Mouse (Mus musculus): ENCODE data around the gene Mtx1. TPM values are rescaled to one million over a fixed set of nuclear protein-coding genes. Genes with fewer than 3 reads are reported as not detected.

Gene Mtx1
- polyA plus RNA-seq, 1 experiment from 2014 or later, result 197 TPM

- WGBS, result 74% methylated on average over 1 of the region's 1 CpGs
- no peak for ATAC-seq (ENCODE audit: insufficient read depth, low FRiP score, low read depth)
Observed at GRCm38 (mm10) chr3:89193351-89193750, 33.5 kb downstream of the Mtx1 start.

DNA sequence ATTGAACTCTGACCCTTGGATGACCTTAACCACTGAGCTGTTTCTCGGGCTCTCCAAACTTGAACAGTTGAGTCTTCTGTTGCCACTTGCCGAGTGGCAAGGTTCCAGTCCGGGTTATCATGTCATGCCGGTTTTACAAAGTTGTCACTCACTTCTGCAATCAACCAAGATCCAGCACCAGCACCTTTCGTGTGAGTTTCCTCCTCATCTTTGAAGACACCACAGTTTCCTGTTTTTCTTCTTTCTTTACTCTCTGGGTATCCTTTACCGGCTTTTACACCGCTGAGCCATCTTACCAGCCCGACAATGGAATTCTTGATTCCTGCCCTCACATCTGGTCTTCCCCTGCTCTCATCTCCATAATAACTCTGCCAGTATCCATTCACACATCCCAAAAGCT, 36.5 kb downstream of the Mtx1 start:
- Histone ChIP-seq H3K9me3 (no peaks in the 10 kb centered on the region), H3K4me1 (0 out of 2 replicates have a peak, but pooled peaks cover 5% of the 10 kb centered on the region), H3K4me3 (replicated peaks) (no peak overlapping the region), H3K27ac (no peak overlapping the region), H3K27me3 (replicated peaks) (no peaks in the 10 kb centered on the region), H3K36me3 (0 out of 2 replicates have a peak, but pooled peaks cover 14% of the 10 kb centered on the region), H3K4me2 (no peak overlapping the region), H3K9ac (no peak overlapping the region)
- WGBS, result 74% methylated on average over 8 of the region's 8 CpGs
- no peak for ATAC-seq (ENCODE audit: insufficient read depth, low FRiP score, low read depth)

More at GRCm38 (mm10) chr3:89193351-89193750, 33.5 kb downstream of the Mtx1 start:
- Histone ChIP-seq H3K4me1 (peaks cover 8% of the 10 kb centered on the region; the same call in 1 of the 2 replicates), H3K9ac (no peak overlapping the region), H3K36me3 (0 out of 2 replicates have a peak, but pooled peaks cover 6% of the 10 kb centered on the region), H3K9me3 (no peaks in the 10 kb centered on the region), H3K4me3 (replicated peaks) (no peak overlapping the region), H3K4me2 (no peak overlapping the region), H3K27ac (no peak overlapping the region), H3K27me3 (replicated peaks) (no peaks in the 10 kb centered on the region)

- no peak for ATAC-seq (ENCODE audit: insufficient read depth, low FRiP score, low read depth)
- H3K9ac ChIP-seq, result no peak overlapping the region
- peaks cover 16% of the 10 kb centered on the region for H3K4me1 ChIP-seq
- H3K9me3 ChIP-seq, result no peaks in the 10 kb centered on the region
- H3K4me2 ChIP-seq, result no peak overlapping the region
- H3K36me3 ChIP-seq, result 0 out of 2 replicates have a peak, but pooled peaks cover 14% of the 10 kb centered on the region
- no peaks in the 10 kb centered on the region for H3K27me3 ChIP-seq (replicated peaks)
- no peak overlapping the region for H3K4me3 ChIP-seq (replicated peaks)
- no peak overlapping the region for H3K27ac ChIP-seq
- WGBS, result 69% methylated on average over 12 of the region's 12 CpGs
Observed at GRCm38 (mm10) chr3:89188478-89188875, 38.4 kb downstream of the Mtx1 start.

DNA sequence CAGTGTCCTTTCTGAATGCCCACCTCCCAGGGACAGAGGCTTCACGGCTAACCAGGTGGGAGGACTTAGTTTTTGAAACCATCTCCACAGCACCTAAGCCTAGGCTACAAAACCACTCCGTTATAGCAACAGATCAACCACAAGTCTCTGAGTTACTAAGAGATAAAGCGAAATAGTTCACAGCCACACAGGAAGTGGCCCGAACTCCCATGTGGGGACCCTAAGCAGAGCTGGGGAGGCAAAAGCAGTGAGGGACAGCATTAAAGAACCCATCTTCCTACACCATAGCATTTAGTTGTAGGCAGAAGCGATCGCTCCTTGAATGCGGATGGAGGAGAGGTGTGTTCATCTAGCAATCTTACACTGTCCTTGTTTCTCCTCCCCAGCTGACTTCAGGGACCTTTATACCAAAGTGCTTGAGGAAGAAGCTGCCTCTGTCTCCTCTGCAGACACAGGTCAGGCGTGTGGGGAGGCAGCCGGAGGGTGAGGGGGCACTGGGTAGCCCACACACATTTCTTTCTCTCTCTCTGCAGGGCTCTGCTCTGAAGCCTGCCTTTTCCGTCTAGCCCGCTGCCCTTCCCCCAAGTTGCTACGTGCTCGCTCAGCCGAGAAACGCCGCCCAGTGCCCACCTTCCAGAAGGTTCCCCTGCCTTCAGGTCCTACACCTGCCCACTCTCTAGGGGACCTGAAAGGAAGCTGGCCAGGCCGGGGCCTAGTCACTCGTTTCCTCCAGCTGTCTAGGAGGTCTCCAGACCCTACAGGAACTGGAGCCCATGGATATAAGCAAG, 39.0 kb downstream of the Mtx1 start:
- Histone ChIP-seq H3K4me2 (no peak overlapping the region), H3K9ac (no peak overlapping the region), H3K27ac (no peak overlapping the region), H3K4me3 (replicated peaks) (no peak overlapping the region), H3K36me3 (0 out of 2 replicates have a peak, but pooled peaks cover 14% of the 10 kb centered on the region), H3K4me1 (peaks cover 17% of the 10 kb centered on the region), H3K9me3 (no peaks in the 10 kb centered on the region), H3K27me3 (replicated peaks) (no peaks in the 10 kb centered on the region)
- ATAC-seq (ENCODE audit: insufficient read depth, low FRiP score, low read depth), result no peak
- WGBS, result 79% methylated on average over 18 of the region's 18 CpGs

GRCm38 (mm10) chr3:89187197-89187596, 39.7 kb downstream of the Mtx1 start:
- Histone ChIP-seq H3K27me3 (replicated peaks) (no peaks in the 10 kb centered on the region), H3K4me1 (peaks cover 20% of the 10 kb centered on the region), H3K9ac (no peak overlapping the region), H3K4me3 (replicated peaks) (no peak overlapping the region), H3K36me3 (0 out of 2 replicates have a peak, but pooled peaks cover 16% of the 10 kb centered on the region), H3K9me3 (no peaks in the 10 kb centered on the region), H3K4me2 (no peak overlapping the region), H3K27ac (no peak overlapping the region)
- 57% methylated on average over 23 of the region's 23 CpGs for WGBS
- no peak for ATAC-seq (ENCODE audit: insufficient read depth, low FRiP score, low read depth)

DNA sequence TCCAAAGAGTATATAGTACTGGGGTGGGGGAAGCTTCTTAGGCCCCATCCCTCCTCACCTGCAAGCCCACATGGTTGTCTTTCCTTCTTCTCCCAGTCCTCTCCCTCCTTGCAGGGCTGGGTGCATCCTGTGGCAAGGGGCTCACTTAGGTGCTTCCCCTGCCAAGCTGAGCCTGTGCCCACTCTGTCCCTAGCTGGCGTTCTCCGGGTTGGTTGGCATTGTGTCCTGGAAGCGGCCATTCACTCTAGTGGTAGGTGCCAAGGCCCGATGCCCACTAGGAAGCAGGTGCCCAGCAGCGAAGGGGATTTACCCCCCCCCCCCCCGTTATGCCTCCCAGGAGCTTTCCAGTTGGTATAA, 43.0 kb downstream of the Mtx1 start:
- peak overlapping the region; percentile 60; the same call in 1 of the 2 replicates for H3K9ac ChIP-seq
- WGBS, result 84% methylated on average over 6 of the region's 6 CpGs
- H3K4me1 ChIP-seq, result peaks cover 21% of the 10 kb centered on the region
- ATAC-seq (ENCODE audit: insufficient read depth, low FRiP score, low read depth), result no peak
- peak overlapping the region; percentile 68 for H3K4me3 ChIP-seq (replicated peaks)
- H3K36me3 ChIP-seq, result peaks cover 34% of the 10 kb centered on the region
- H3K9me3 ChIP-seq, result no peaks in the 10 kb centered on the region
- peak overlapping the region; percentile 84 for H3K4me2 ChIP-seq
- H3K27ac ChIP-seq, result no peak overlapping the region
- H3K27me3 ChIP-seq (replicated peaks), result no peaks in the 10 kb centered on the region

DNA sequence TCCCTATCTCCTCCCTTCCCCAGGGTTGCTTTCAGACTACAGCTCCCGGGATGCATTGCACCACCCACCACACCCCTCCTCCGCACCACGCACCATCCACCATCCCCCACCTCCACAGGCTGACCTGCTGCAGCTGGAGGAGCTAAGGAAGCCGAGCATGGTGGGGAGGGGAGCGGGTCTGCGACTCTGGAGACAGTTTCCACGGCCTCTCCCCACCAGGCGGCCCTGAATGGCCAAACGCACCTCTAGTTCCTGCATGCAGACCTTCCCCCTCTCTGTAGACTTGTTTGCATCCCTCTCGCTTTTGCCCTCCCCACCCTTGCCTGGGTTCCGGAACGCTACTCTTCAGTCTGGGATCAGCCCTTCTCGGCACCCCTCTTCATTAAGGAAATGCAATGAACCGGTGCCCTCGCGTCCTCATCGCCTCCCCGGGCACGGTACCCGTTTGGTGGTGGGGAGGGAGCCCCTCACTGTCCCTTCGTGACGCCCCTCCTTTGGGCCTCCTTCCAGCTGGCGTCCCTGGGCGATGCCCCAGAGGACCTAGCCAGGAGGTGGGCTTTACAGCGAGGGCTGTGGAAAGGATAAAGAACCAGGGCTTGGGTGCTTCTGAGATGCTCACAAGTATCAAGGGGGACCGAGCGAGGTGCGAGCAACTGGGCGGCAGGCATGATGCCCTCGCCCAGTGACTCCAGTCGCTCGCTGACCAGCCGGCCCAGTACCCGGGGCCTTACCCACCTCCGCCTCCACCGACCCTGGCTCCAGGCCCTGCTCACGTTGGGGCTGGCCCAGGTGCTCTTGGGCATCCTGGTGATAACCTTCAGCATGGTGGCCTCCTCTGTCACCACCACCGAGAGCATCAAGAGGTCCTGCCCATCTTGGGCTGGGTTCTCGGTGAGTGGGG, 43.6 kb downstream of the Mtx1 start, which contains the start of gene Fam189b:
Gene Fam189b (plus strand): TSS at position 86 of the 901 bp plus-strand sequence.
- peak within 1 kb of the TSS; percentile 60 for H3K9ac ChIP-seq
- H3K4me3 ChIP-seq (replicated peaks), result peak within 1 kb of the TSS; percentile 68
- H3K27ac ChIP-seq, result peak within 1 kb of the TSS; percentile 84
- H3K27me3 ChIP-seq (replicated peaks), result no peaks in the 10 kb centered on the region
- H3K9me3 ChIP-seq, result no peaks in the 10 kb centered on the region
- WGBS, result 6% methylated on average over 39 of the region's 39 CpGs
- peak; percentile 93 for ATAC-seq (ENCODE audit: insufficient read depth, low FRiP score, low read depth)
- H3K36me3 ChIP-seq, result peaks cover 27% of the 10 kb centered on the region
- H3K4me1 ChIP-seq, result peaks cover 27% of the 10 kb centered on the region
- H3K4me2 ChIP-seq, result peak within 1 kb of the TSS; percentile 84

DNA sequence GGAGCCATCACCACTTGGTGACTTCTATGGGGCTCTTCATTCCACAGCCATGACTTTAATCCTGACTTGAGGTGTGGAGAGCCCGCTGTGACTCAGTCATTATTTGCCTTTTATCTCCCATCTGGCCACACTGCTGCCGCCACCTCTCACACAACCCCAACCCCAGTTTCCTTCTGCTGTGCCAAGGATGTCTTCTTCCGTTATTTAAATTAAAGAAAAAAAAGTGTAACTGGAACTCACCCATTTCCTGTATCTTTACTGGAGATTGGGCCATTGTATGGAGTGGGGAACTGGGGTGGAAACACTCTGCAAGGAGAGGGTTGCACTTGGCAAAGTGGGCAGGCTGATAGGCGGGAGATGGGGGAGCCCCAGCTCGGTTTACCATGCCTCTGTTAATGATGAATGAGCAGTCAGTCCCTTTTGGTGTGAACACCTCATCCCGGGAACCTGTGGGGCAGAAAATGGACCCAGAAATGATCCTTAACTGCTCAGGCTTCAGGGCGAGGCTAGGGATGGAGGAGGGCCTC, 44.3 kb downstream of the Mtx1 start:
- 41% methylated on average over 7 of the region's 7 CpGs for WGBS
- H3K27ac ChIP-seq, result peak overlapping the region; percentile 8; the same call in 1 of the 2 replicates
- H3K4me1 ChIP-seq, result peaks cover 29% of the 10 kb centered on the region
- ATAC-seq (ENCODE audit: insufficient read depth, low FRiP score, low read depth), result no peak
- peak overlapping the region; percentile 84 for H3K4me2 ChIP-seq
- peaks cover 20% of the 10 kb centered on the region for H3K36me3 ChIP-seq
- no peak overlapping the region for H3K9ac ChIP-seq
- peak overlapping the region; percentile 68; the same call in 1 of the 2 replicates for H3K4me3 ChIP-seq (replicated peaks)
- H3K9me3 ChIP-seq, result no peaks in the 10 kb centered on the region
- no peaks in the 10 kb centered on the region for H3K27me3 ChIP-seq (replicated peaks)

DNA sequence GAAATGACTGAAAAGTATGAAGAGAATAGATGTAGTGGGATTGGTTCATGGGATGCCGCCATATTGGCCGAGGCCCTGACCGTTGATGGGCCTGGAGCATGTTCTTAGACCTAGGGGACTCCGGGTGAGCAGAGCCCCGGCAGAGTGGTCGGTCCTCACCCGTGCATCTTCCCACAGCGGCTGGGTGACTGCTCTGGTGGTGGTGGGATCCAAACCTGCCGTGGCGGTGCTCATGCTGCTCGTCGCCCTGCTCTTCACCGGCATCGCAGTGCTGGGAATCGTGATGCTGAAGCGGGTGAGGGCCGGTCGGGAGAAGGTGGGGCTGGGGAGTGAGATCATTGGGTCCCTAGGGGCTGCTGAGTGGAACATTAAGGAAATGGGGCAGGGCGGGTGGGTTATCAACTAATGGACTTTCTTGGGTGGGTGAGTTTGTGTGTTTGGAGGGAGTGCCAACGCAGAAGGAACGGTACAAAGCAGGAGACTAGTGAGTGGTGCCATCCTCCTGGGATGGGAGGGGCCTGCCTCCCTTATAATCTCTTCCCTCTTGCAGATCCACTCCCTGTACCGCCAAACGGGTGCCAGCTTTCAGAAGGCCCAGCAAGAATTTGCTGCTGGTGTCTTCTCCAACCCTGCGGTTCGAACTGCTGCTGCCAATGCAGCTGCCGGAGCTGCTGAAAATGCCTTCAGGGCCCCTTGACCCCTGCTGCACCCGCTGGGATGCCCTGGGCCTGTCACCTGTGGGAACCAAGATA, 45.0 kb downstream of the Mtx1 start:
- H3K27me3 ChIP-seq (replicated peaks), result no peaks in the 10 kb centered on the region
- H3K27ac ChIP-seq, result no peak overlapping the region
- peaks cover 20% of the 10 kb centered on the region for H3K36me3 ChIP-seq
- 91% methylated on average over 27 of the region's 27 CpGs for WGBS
- H3K4me2 ChIP-seq, result no peak overlapping the region
- no peaks in the 10 kb centered on the region for H3K9me3 ChIP-seq
- peaks cover 29% of the 10 kb centered on the region for H3K4me1 ChIP-seq
- ATAC-seq (ENCODE audit: insufficient read depth, low FRiP score, low read depth), result no peak
- H3K9ac ChIP-seq, result no peak overlapping the region
- H3K4me3 ChIP-seq (replicated peaks), result no peak overlapping the region

DNA sequence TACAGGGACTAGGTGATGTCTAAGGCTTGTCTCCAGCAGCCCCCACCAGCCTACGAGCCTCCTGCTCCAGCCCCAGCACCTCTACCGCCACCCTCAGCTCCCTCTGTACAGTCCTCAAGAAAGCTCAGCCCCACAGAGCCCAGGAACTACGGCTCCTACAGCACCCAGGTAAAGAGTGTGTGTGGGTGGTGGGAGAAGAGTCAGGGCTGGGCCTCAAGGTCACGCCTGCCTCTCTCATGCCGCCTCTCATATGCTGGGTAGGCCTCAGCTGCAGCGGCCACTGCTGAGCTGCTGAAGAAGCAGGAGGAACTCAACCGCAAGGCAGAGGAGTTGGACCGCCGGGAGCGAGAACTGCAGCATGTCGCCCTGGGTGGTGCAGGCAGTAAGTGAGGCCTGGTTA, 47.8 kb downstream of the Mtx1 start:
- Histone ChIP-seq H3K27ac (no peak overlapping the region), H3K36me3 (peaks cover 41% of the 10 kb centered on the region), H3K9me3 (no peaks in the 10 kb centered on the region), H3K9ac (no peak overlapping the region), H3K27me3 (replicated peaks) (no peaks in the 10 kb centered on the region), H3K4me1 (peaks cover 19% of the 10 kb centered on the region), H3K4me3 (replicated peaks) (no peak overlapping the region), H3K4me2 (no peak overlapping the region)
- ATAC-seq (ENCODE audit: insufficient read depth, low FRiP score, low read depth), result no peak
- WGBS, result 88% methylated on average over 11 of the region's 11 CpGs

DNA sequence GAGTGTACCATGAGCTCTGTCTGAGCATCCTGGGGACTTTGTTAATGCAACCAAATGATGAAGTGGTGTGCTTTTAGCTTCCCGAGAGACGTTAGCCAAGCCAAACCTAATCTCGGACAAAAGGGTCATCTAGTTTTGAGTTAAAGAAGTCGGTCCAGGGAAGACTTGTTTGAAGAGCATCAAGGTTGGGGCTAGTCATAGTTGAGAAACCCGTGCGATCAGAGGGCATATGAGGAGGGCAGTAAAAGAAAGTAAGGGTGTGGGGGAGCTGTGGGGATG, 48.8 kb downstream of the Mtx1 start:
- no peaks in the 10 kb centered on the region for H3K9me3 ChIP-seq
- H3K27ac ChIP-seq, result peak overlapping the region; percentile 77
- H3K4me1 ChIP-seq, result peaks cover 12% of the 10 kb centered on the region
- H3K36me3 ChIP-seq, result peaks cover 51% of the 10 kb centered on the region
- no peaks in the 10 kb centered on the region for H3K27me3 ChIP-seq (replicated peaks)
- H3K4me3 ChIP-seq (replicated peaks), result peak overlapping the region; percentile 69
- no peak for ATAC-seq (ENCODE audit: insufficient read depth, low FRiP score, low read depth)
- WGBS, result 4% methylated on average over 6 of the region's 6 CpGs
- H3K4me2 ChIP-seq, result peak overlapping the region; percentile 85
- H3K9ac ChIP-seq, result peak overlapping the region; percentile 77

Measured in stomach, embryonic 15.5 days (tissue).